Comparison of ENCODE assay signal across 8 mouse cellular contexts in the genomic region with DNA sequence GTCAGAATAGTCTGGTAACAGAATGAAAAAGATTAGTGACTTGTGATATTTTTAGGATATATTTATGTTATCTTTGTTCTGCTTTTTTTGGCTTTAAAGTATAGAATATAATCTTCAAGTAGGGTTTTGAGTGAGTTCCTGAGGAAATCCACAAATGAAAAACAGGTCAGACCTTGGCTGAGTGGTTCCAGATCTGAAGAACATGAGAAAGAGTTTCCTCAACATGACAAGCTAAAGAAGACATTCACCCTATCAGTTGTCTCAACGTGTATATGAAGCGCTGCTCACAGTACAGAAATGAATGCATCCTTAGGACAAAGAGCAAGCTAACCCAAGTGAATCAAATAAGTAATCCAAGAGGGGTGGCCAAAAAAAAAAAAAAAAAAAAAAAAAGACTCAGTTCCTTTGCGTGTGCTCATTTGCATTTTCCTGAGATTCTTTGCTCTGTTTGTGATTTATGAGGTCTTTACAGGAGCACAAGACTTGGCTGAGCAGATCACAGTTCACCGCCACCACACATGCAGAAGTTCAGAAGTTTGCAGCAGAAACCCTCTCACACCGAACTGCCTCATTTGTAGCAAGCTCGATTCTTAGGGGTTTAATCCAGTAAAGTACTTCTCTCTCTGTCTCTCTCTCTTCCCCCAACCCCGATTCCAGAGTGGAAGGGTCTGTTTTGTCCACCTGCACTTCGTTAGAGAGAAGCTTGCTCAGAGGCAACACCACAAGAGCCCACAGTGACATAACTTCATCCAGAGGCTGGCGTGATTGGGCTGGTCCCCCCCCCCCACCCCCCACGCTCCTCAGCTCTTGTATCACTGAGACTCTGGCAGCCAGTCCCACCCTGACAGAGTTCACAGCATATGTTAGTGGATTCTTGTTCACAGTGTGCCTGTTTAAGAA. TPM values are rescaled to one million over a fixed set of nuclear protein-coding genes. Genes with fewer than 3 reads are reported as not detected.
A peak's percentile ranks its signal among the peaks of the same experiment; 100 is the strongest.
DNase-seq lines count a peak whose midpoint lies in the region; ATAC-seq lines count a peak whose summit lies in the region.

A gene (plus strand): TSS at position 172 of the 900 bp plus-strand sequence.

- H3K9me3 ChIP-seq in hindbrain, embryonic 16.5 days (ENCODE audit: control insufficient read depth, low read length): no peaks in the 10 kb centered on the region

- no peaks in the 10 kb centered on the region for H3K36me3 ChIP-seq in hindbrain, embryonic 16.5 days (ENCODE audit: control insufficient read depth, insufficient read depth, low read length)

- no peaks in the 10 kb centered on the region for H3K4me1 ChIP-seq in hindbrain, embryonic 16.5 days (ENCODE audit: control insufficient read depth, insufficient read depth, low read depth, low read length)

- 68% methylated on average over 10 of the region's 10 CpGs for WGBS in hindbrain, embryonic 16.5 days

- ATAC-seq in hindbrain, embryonic 16.5 days: 0 out of 2 replicates have a peak, but pooled peaks have one; percentile 42

- H3K27ac ChIP-seq in hindbrain, embryonic 16.5 days (ENCODE audit: low read depth, low read length): no peak within 1 kb of the TSS

- H3K4me3 ChIP-seq in hindbrain, embryonic 16.5 days (ENCODE audit: low read length): no peak within 1 kb of the TSS

- no peaks in the 10 kb centered on the region for H3K27me3 ChIP-seq in hindbrain, embryonic 16.5 days (replicated peaks; ENCODE audit: control insufficient read depth, insufficient read depth, low read length)

- no peak within 1 kb of the TSS for H3K9ac ChIP-seq in hindbrain, embryonic 16.5 days (ENCODE audit: low read depth, low read length)

- H3K4me2 ChIP-seq in hindbrain, embryonic 16.5 days (ENCODE audit: low read length): peak within 1 kb of the TSS; percentile 13; the same call in 1 of the 2 replicates

- no peak for DNase-seq in thymus, postnatal 0 days (ENCODE audit: low spot score)
- DNase-seq in thymus, postnatal 14 days: no peak
- peak; percentile 7 for DNase-seq in gastrocnemius, postnatal 10 days
- peak; percentile 44 for DNase-seq in neural tube, embryonic 10.5 days (ENCODE audit: extremely low spot score, low spot score)
- DNase-seq in spleen, postnatal 10 days (ENCODE audit: low spot score in 2 of 2): no peak
- DNase-seq in testis, postnatal 10 days (ENCODE audit: low spot score): no peak
- no peak for DNase-seq in kidney, postnatal 36 days

RNA-seq across cellular contexts. Expression of the gene that starts here (rescaled TPM):
- 25.0 and 27.2 TPM in 2 replicates for polyA plus RNA-seq in thymus, postnatal 0 days (2015; fragmentation: Nextera tagmentation; extraction: Ambion mirVana)
- 10 to 100 TPM; 71.2 to 92.0 TPM for total RNA-seq in gastrocnemius, postnatal 10 days (2021)
- 16.5 and 24.9 TPM in 2 replicates for polyA plus RNA-seq in hindbrain, embryonic 16.5 days (2015; fragmentation: Nextera tagmentation; extraction: Ambion mirVana)

Comparison
In these comparisons a context has a peak if more than half of its experiments do, and no peak if none do; other contexts are left out.
1. DNase-seq: peak in gastrocnemius, postnatal 10 days (single experiment) and neural tube, embryonic 10.5 days (single experiment); none in thymus, postnatal 0 days (single experiment), thymus, postnatal 14 days (single experiment), spleen, postnatal 10 days (0 of 2), testis, postnatal 10 days (single experiment) and kidney, postnatal 36 days (0 of 2).